Mouse (Mus musculus) yolk sac, embryonic 10.5 days (tissue): ENCODE measurements around the gene Gdpd1.
"Not testable (repeated sequence)": the region's sequence is repeated elsewhere in the genome, so short reads cannot be mapped to it uniquely, and the experiment has no call there.

ENCODE experiments used
- DNase-seq: peaks from one replicate; pipeline ENCODE4 v3.0.0-alpha.2; 2017; ENCODE audit warnings: low spot score

Gene Gdpd1

GRCm38 (mm10) chr11:87073866-87074440 is at the start of gene Gdpd1:
Gdpd1 (minus strand) TSS chr11:87074062.
- peak; percentile 86 for DNase-seq

GRCm38 (mm10) chr11:87121864-87122263 is 48.0 kb upstream of the Gdpd1 start:
- no peak for DNase-seq

GRCm38 (mm10) chr11:87110172-87110909 is 36.5 kb upstream of the Gdpd1 start:
- DNase-seq = no peak

GRCm38 (mm10) chr11:87109519-87110171 is 35.8 kb upstream of the Gdpd1 start:
- no peak for DNase-seq

- DNase-seq = peak; percentile 100
Observed at GRCm38 (mm10) chr11:87108755-87109518, 35.1 kb upstream of the Gdpd1 start, which contains the start of gene Ska2. Ska2 (plus strand) TSS chr11:87109234.

GRCm38 (mm10) chr11:87108409-87108754 is 34.5 kb upstream of the Gdpd1 start, which contains the start of gene Prr11:
Prr11 (minus strand) TSS chr11:87108708.
- DNase-seq = no peak

- DNase-seq = no peak
Observed at GRCm38 (mm10) chr11:87087142-87087541, 13.3 kb upstream of the Gdpd1 start.

- peak; percentile 88 for DNase-seq
Observed at GRCm38 (mm10) chr11:87086290-87086984, 12.6 kb upstream of the Gdpd1 start, which contains the start of gene Smg8. Smg8 (minus strand) TSS chr11:87086774.

- no peak for DNase-seq
Observed at GRCm38 (mm10) chr11:87085461-87085860, 11.6 kb upstream of the Gdpd1 start.

- no peak for DNase-seq
Observed at GRCm38 (mm10) chr11:87083712-87084111, 9.8 kb upstream of the Gdpd1 start.

GRCm38 (mm10) chr11:87073343-87073865 is 458 bp downstream of the Gdpd1 start:
- DNase-seq = peak; percentile 47

GRCm38 (mm10) chr11:87062087-87062486 is 11.8 kb downstream of the Gdpd1 start:
- DNase-seq = no peak

- DNase-seq = no peak
Observed at GRCm38 (mm10) chr11:87060410-87060809, 13.5 kb downstream of the Gdpd1 start.

- no peak for DNase-seq
Observed at GRCm38 (mm10) chr11:87056286-87056685, 17.6 kb downstream of the Gdpd1 start.

GRCm38 (mm10) chr11:87048900-87049299 is 25.0 kb downstream of the Gdpd1 start:
- not testable (repeated sequence) for DNase-seq

GRCm38 (mm10) chr11:87046968-87047367 is 26.9 kb downstream of the Gdpd1 start:
- no peak for DNase-seq

- no peak for DNase-seq
Observed at GRCm38 (mm10) chr11:87043052-87043451, 30.8 kb downstream of the Gdpd1 start.

GRCm38 (mm10) chr11:87039307-87039963 is 34.4 kb downstream of the Gdpd1 start:
- DNase-seq = no peak

- no peak for DNase-seq
Observed at GRCm38 (mm10) chr11:87036180-87036579, 37.7 kb downstream of the Gdpd1 start.

- DNase-seq = no peak
Observed at GRCm38 (mm10) chr11:87028212-87028611, 45.6 kb downstream of the Gdpd1 start.
